Mouse (Mus musculus) adrenal gland, postnatal 36 days (tissue): ENCODE measurements around the gene Bpifb9a. TPM values are rescaled to one million over a fixed set of nuclear protein-coding genes. Genes with fewer than 3 reads are reported as not detected.
"Not testable (repeated sequence)": the region's sequence is repeated elsewhere in the genome, so short reads cannot be mapped to it uniquely, and the experiment has no call there.

Experiments used
- DNase-seq, 2 experiments: peaks; one replicate each; pipeline ENCODE4 v3.0.0; 2021; ENCODE audit warnings: mixed read lengths in 1 of 2
- total RNA-seq, 2 experiments: library from RNA; stranded (reverse); gene quantifications; 2 replicates each; pipeline ENCODE4 v1.2.3; 2021

The Bpifb9a gene
- total RNA-seq, 2 experiments from 2014 or later: not detected

GRCm38 (mm10) chr2:154306927-154307326 lies 49.3 kb downstream of the Bpifb9a start, which contains the start of gene Bpifb9b:
TSS of gene Bpifb9b (plus strand) at chr2:154307227.
- not testable (repeated sequence) for DNase-seq

GRCm38 (mm10) chr2:154313771-154314170 lies 56.1 kb downstream of the Bpifb9a start:
- not testable (repeated sequence) for DNase-seq

Other genes starting within 250 kb of the Bpifb9a start
- under 1 TPM; 0.33 to 0.49 TPM for gene Bpifa2, start 249.6 kb upstream of the Bpifb9a start, total RNA-seq
- gene Bpifa3, start 127.5 kb upstream of the Bpifb9a start, total RNA-seq: not detected
- not detected for gene Bpifa1, start 115.0 kb upstream of the Bpifb9a start, total RNA-seq
- not detected for gene Bpifa5, start 95.2 kb upstream of the Bpifb9a start, total RNA-seq
- gene Bpifb1, start 67.0 kb upstream of the Bpifb9a start, total RNA-seq: not detected
- under 1 TPM; 0.23 TPM for gene Bpifb5, start 34.1 kb upstream of the Bpifb9a start, total RNA-seq
- gene Bpifb9b, start 49.4 kb downstream of the Bpifb9a start, total RNA-seq: not detected
- gene Cdk5rap1, start 115.2 kb downstream of the Bpifb9a start, total RNA-seq: 10 to 100 TPM; 11.0 to 13.9 TPM
- gene Snta1, start 150.2 kb downstream of the Bpifb9a start, total RNA-seq: 10 to 100 TPM; 22.1 to 26.5 TPM
- gene Cbfa2t2, start 178.6 kb downstream of the Bpifb9a start, total RNA-seq: 10 to 100 TPM; 30.7 to 40.9 TPM